Mouse (Mus musculus): ENCODE measurements around the gene Trmt2b. TPM values are rescaled to one million over a fixed set of nuclear protein-coding genes. Genes with fewer than 3 reads are reported as not detected.

Trmt2b gene
- polyA plus RNA-seq, 1 experiment from 2014 or later = 21.4 TPM

GRCm38 (mm10) chrX:134285791-134286190 lies 9.0 kb upstream of the Trmt2b start:
- H3K4me1 ChIP-seq (replicated peaks) = no peaks in the 10 kb centered on the region

GRCm38 (mm10) chrX:134285102-134285501 lies 8.3 kb upstream of the Trmt2b start:
- Histone ChIP-seq H3K9ac (no peak overlapping the region), H3K4me3 (replicated peaks) (no peak overlapping the region), H3K9me3 (no peaks in the 10 kb centered on the region), H3K36me3 (no peaks in the 10 kb centered on the region), H3K27me3 (replicated peaks) (no peaks in the 10 kb centered on the region), H3K4me1 (replicated peaks) (no peaks in the 10 kb centered on the region), H3K27ac (no peak overlapping the region), H3K4me2 (replicated peaks) (no peak overlapping the region)
- WGBS = 87% methylated on average over 2 of the region's 2 CpGs
- ATAC-seq = no peak

More at GRCm38 (mm10) chrX:134285791-134286190, 9.0 kb upstream of the Trmt2b start:
- Histone ChIP-seq H3K27ac (no peak overlapping the region), H3K27me3 (replicated peaks) (no peaks in the 10 kb centered on the region), H3K4me2 (replicated peaks) (no peak overlapping the region), H3K4me3 (replicated peaks) (no peak overlapping the region), H3K36me3 (no peaks in the 10 kb centered on the region), H3K9me3 (no peaks in the 10 kb centered on the region), H3K9ac (no peak overlapping the region)
- 70% methylated on average over 4 of the region's 4 CpGs for whole genome bisulfite sequencing
- ATAC-seq = no peak

- Histone ChIP-seq H3K9me3 (no peaks in the 10 kb centered on the region), H3K4me2 (replicated peaks) (no peak overlapping the region), H3K4me3 (replicated peaks) (no peak overlapping the region), H3K9ac (no peak overlapping the region), H3K27me3 (replicated peaks) (no peaks in the 10 kb centered on the region), H3K36me3 (no peaks in the 10 kb centered on the region), H3K27ac (no peak overlapping the region), H3K4me1 (replicated peaks) (no peaks in the 10 kb centered on the region)
- 87% methylated on average over 3 of the region's 3 CpGs for WGBS
- no peak for ATAC-seq
These were observed 3.7 kb upstream of the Trmt2b start for GRCm38 (mm10) chrX:134280531-134280930.

- no peaks in the 10 kb centered on the region for H3K27me3 ChIP-seq (replicated peaks)
- H3K4me1 ChIP-seq (replicated peaks) = no peaks in the 10 kb centered on the region
- peak overlapping the region; percentile 39 for H3K4me3 ChIP-seq (replicated peaks)
- H3K9me3 ChIP-seq = no peaks in the 10 kb centered on the region
- peak overlapping the region; percentile 82; the same call in 1 of the 2 replicates for H3K27ac ChIP-seq
- WGBS = 27% methylated on average over 6 of the region's 6 CpGs
- peak overlapping the region; percentile 53 for H3K4me2 ChIP-seq (replicated peaks)
- no peak overlapping the region for H3K9ac ChIP-seq
- H3K36me3 ChIP-seq = no peaks in the 10 kb centered on the region
- ATAC-seq = peak; percentile 13
These were observed 1.1 kb downstream of the Trmt2b start for GRCm38 (mm10) chrX:134275715-134276114.

- no peak for ATAC-seq
- Histone ChIP-seq H3K27me3 (replicated peaks) (no peaks in the 10 kb centered on the region), H3K4me3 (replicated peaks) (no peak overlapping the region), H3K4me1 (replicated peaks) (no peaks in the 10 kb centered on the region), H3K4me2 (replicated peaks) (no peak overlapping the region), H3K27ac (no peak overlapping the region), H3K36me3 (no peaks in the 10 kb centered on the region), H3K9ac (no peak overlapping the region), H3K9me3 (no peaks in the 10 kb centered on the region)
- 83% methylated on average over 11 of the region's 11 CpGs for WGBS
These were observed 14.7 kb downstream of the Trmt2b start for GRCm38 (mm10) chrX:134262129-134262528.

GRCm38 (mm10) chrX:134261191-134261590 lies 15.6 kb downstream of the Trmt2b start:
- 70% methylated on average over 5 of the region's 5 CpGs for WGBS
- H3K4me1 ChIP-seq (replicated peaks) = no peaks in the 10 kb centered on the region
- no peak for ATAC-seq

GRCm38 (mm10) chrX:134248202-134248601 lies 28.6 kb downstream of the Trmt2b start:
- Histone ChIP-seq H3K4me3 (replicated peaks) (no peak overlapping the region), H3K36me3 (no peaks in the 10 kb centered on the region), H3K27ac (no peak overlapping the region)

More at GRCm38 (mm10) chrX:134261191-134261590, 15.6 kb downstream of the Trmt2b start:
- Histone ChIP-seq H3K27me3 (replicated peaks) (no peaks in the 10 kb centered on the region), H3K9me3 (no peaks in the 10 kb centered on the region), H3K27ac (no peak overlapping the region), H3K9ac (no peak overlapping the region), H3K4me3 (replicated peaks) (no peak overlapping the region), H3K4me2 (replicated peaks) (no peak overlapping the region), H3K36me3 (no peaks in the 10 kb centered on the region)

GRCm38 (mm10) chrX:134245946-134246345 lies 30.8 kb downstream of the Trmt2b start:
- Histone ChIP-seq H3K9me3 (no peaks in the 10 kb centered on the region), H3K9ac (no peak overlapping the region), H3K27me3 (replicated peaks) (no peaks in the 10 kb centered on the region), H3K36me3 (no peaks in the 10 kb centered on the region), H3K27ac (no peak overlapping the region), H3K4me1 (replicated peaks) (no peaks in the 10 kb centered on the region), H3K4me2 (replicated peaks) (no peak overlapping the region), H3K4me3 (replicated peaks) (no peak overlapping the region)
- ATAC-seq = no peak
- WGBS = 82% methylated on average over 10 of the region's 10 CpGs

More at GRCm38 (mm10) chrX:134248202-134248601, 28.6 kb downstream of the Trmt2b start:
- Histone ChIP-seq H3K9me3 (no peaks in the 10 kb centered on the region), H3K4me2 (replicated peaks) (no peak overlapping the region), H3K27me3 (replicated peaks) (no peaks in the 10 kb centered on the region), H3K9ac (no peak overlapping the region), H3K4me1 (replicated peaks) (no peaks in the 10 kb centered on the region)
- ATAC-seq = no peak
- WGBS = 73% methylated on average over 2 of the region's 2 CpGs

- Histone ChIP-seq H3K27me3 (replicated peaks) (no peaks in the 10 kb centered on the region), H3K4me3 (replicated peaks) (no peak overlapping the region), H3K27ac (no peak overlapping the region), H3K4me2 (replicated peaks) (no peak overlapping the region), H3K36me3 (no peaks in the 10 kb centered on the region), H3K9ac (no peak overlapping the region), H3K9me3 (no peaks in the 10 kb centered on the region), H3K4me1 (replicated peaks) (no peaks in the 10 kb centered on the region)
- 94% methylated on average over 10 of the region's 10 CpGs for WGBS
- ATAC-seq = no peak
These were observed 38.5 kb downstream of the Trmt2b start for GRCm38 (mm10) chrX:134238266-134238665.

- Histone ChIP-seq H3K4me1 (replicated peaks) (no peaks in the 10 kb centered on the region), H3K4me3 (replicated peaks) (no peak overlapping the region), H3K4me2 (replicated peaks) (no peak overlapping the region), H3K36me3 (no peaks in the 10 kb centered on the region), H3K9ac (no peak overlapping the region), H3K9me3 (no peaks in the 10 kb centered on the region), H3K27me3 (replicated peaks) (no peaks in the 10 kb centered on the region), H3K27ac (no peak overlapping the region)
- 100% methylated on average over 1 of the region's 1 CpGs for WGBS
- ATAC-seq = no peak
These were observed 43.7 kb downstream of the Trmt2b start for GRCm38 (mm10) chrX:134233048-134233447.

- WGBS = 66% methylated on average over 4 of the region's 4 CpGs
- no peaks in the 10 kb centered on the region for H3K4me1 ChIP-seq (replicated peaks)
- no peaks in the 10 kb centered on the region for H3K9me3 ChIP-seq
- H3K9ac ChIP-seq = no peak within 1 kb of the TSS
- no peak within 1 kb of the TSS for H3K4me3 ChIP-seq (replicated peaks)
- H3K4me2 ChIP-seq (replicated peaks) = no peak within 1 kb of the TSS
- ATAC-seq = no peak
- H3K36me3 ChIP-seq = no peaks in the 10 kb centered on the region
- no peaks in the 10 kb centered on the region for H3K27me3 ChIP-seq (replicated peaks)
- H3K27ac ChIP-seq = no peak within 1 kb of the TSS
These were observed 54.9 kb downstream of the Trmt2b start, which contains the start of gene Nox1 for GRCm38 (mm10) chrX:134221856-134222255. Gene Nox1, minus strand, starts transcription at chrX:134221956.

GRCm38 (mm10) chrX:134220618-134221017 lies 56.2 kb downstream of the Trmt2b start:
- Histone ChIP-seq H3K9me3 (no peaks in the 10 kb centered on the region), H3K4me1 (replicated peaks) (no peaks in the 10 kb centered on the region), H3K4me3 (replicated peaks) (no peak overlapping the region), H3K27ac (no peak overlapping the region), H3K9ac (no peak overlapping the region), H3K27me3 (replicated peaks) (no peaks in the 10 kb centered on the region), H3K4me2 (replicated peaks) (no peak overlapping the region), H3K36me3 (no peaks in the 10 kb centered on the region)
- ATAC-seq = no peak
- 57% methylated on average over 3 of the region's 3 CpGs for WGBS

- H3K4me3 ChIP-seq (replicated peaks) = no peak overlapping the region
- H3K27ac ChIP-seq = no peak overlapping the region
- no peak overlapping the region for H3K9ac ChIP-seq
- H3K9me3 ChIP-seq = no peaks in the 10 kb centered on the region
- no peaks in the 10 kb centered on the region for H3K27me3 ChIP-seq (replicated peaks)
- H3K36me3 ChIP-seq = no peaks in the 10 kb centered on the region
- no peak overlapping the region for H3K4me2 ChIP-seq (replicated peaks)
- no peak for ATAC-seq
- H3K4me1 ChIP-seq (replicated peaks) = no peaks in the 10 kb centered on the region
- WGBS = 72% methylated on average over 4 of the region's 4 CpGs
These were observed 58.6 kb downstream of the Trmt2b start for GRCm38 (mm10) chrX:134218161-134218560.

All from intestine, embryonic 15.5 days (tissue).